Mouse (Mus musculus) urinary bladder, adult 2 months (tissue): ENCODE data around the gene Tbx4. TPM values are rescaled to one million over a fixed set of nuclear protein-coding genes. Genes with fewer than 3 reads are reported as not detected.
A peak's percentile ranks its signal among the peaks of the same experiment; 100 is the strongest.

Experiments used
- DNase-seq: peaks from one replicate; pipeline ENCODE4 v3.0.0; 2022; ENCODE audit warnings: low spot score
- polyA plus RNA-seq: library from polyadenylated mRNA; depleted of rRNA; stranded (reverse); fragments of >200 nt; gene quantifications from 2 replicates; pipeline ENCODE4 v1.2.3, GENCODE M21; 2012; rRNA removed

The Tbx4 gene
- 17.1 and 23.1 TPM in 2 replicates for polyA plus RNA-seq

DNA sequence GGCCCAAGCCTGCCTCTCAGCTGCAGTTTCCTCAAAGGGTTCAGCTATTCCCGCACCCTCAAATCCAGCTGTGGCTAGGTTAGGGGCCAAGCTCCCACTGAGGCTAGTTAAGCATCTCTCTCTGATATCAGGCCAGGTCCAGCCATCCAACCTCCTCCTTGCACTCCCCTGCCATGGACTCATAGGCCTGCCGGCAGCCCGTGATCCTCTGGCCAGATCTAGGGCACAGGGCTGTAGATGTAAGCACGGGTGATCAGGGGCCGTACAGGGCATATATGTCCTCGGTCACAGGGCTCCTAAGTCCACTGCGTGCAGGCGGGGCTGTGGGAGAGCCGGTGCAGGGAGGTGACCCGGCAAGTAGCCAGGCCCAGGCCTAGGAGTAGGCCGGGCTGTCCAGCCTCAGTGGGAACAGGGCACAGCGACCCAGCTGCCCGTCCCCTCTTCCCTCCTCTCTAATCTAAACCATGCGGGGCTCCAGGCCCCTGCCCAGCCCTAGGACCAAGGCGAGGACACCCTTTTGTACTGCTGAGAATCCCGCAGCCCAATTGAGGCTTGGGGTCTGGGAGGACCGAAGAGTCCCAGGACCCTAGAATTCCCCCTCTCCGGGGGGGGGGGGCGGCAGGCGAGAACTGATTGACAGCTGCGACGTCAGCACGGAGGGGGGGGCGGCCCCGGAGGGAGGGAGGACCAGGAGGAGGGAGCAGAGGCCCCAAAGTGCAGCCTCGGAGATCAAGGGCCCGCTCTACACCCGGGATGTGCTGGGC, at the start of gene Tbx4:
Tbx4 (plus strand) TSS at position 758 of the 764 bp plus-strand sequence.
- no peak for DNase-seq

DNA sequence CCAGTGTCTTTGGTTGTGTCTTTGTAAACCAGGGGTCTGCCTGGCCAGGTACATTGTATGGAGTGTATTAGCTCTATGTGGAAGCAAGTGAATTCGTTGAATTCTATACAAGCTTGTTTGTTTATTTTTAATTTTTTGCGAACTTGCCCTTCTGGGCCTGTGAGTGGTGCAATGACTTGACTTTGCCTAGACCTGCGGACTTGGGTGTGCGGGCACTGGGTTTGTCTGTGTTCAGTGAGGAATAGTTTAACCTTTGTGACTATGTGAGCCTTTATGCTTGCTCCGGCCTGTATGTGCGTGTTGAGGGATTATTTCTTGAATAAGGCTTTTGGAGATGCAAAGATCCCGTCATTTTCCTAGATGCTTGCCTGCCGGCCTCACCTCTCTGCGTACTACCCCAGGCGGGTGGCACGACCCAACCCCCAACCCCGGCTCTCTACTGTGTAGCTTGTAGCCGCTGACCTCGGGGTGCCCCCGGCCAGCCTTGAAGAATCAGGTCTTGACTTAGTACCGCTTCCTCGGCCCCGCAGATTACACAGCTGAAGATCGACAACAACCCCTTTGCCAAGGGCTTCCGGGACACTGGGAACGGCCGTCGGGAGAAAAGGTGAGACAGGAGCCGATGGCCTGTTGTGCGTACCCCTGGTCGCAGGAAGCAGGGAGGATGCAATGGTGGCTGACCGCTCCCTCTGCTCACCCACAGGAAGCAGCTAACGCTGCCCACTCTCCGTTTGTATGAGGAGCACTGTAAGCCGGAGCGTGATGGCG, 49.5 kb upstream of the Tbx4 start:
- peak; percentile 44 for DNase-seq

DNA sequence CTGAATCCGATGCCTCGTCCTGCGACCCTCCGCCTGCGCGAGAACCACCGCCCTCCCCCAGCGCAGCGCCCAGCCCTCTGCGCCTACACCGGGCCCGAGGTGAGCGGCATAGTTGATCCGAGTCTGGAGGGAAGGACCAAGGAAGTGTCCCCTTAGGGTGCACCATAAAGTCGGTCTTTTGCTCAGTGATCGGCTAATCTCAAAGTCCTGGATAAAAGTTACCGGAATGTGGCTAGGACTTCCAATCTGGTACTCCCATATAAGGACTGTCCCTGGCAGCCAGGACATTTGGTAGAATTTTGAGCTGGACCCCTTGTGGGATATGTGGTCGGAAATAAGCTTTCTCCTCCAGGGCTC, 49.0 kb upstream of the Tbx4 start:
- no peak for DNase-seq

DNA sequence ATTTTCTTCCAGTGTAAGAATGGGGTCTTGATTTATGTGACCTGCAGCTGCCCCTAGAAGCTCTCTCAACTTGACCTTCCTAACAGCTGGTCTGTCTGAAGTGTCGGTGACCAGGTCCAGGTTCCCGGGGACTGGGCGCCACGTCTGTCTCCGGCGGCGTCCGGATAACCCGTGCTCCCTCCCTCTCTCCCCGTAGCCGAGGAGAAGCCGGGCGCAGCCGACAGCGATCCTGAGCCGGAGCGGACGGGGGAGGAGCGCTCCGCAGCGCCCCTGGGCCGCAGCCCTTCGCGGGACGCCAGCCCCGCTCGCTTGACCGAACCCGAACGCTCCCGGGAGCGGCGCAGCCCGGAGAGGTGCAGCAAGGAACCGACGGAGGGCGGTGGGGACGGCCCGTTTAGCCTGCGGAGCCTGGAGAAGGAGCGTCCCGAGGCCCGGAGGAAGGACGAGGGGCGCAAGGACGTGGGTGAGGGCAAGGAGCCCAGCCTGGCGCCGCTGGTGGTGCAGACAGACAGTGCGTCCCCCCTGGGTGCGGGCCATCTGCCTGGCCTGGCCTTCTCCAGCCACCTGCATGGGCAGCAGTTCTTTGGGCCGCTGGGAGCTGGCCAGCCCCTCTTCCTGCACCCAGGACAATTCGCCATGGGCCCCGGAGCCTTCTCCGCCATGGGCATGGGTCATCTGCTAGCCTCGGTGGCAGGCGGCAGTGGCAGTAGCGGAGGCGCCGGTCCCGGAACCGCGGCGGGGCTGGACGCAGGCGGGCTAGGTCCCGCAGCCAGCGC, 48.4 kb upstream of the Tbx4 start:
- no peak for DNase-seq

DNA sequence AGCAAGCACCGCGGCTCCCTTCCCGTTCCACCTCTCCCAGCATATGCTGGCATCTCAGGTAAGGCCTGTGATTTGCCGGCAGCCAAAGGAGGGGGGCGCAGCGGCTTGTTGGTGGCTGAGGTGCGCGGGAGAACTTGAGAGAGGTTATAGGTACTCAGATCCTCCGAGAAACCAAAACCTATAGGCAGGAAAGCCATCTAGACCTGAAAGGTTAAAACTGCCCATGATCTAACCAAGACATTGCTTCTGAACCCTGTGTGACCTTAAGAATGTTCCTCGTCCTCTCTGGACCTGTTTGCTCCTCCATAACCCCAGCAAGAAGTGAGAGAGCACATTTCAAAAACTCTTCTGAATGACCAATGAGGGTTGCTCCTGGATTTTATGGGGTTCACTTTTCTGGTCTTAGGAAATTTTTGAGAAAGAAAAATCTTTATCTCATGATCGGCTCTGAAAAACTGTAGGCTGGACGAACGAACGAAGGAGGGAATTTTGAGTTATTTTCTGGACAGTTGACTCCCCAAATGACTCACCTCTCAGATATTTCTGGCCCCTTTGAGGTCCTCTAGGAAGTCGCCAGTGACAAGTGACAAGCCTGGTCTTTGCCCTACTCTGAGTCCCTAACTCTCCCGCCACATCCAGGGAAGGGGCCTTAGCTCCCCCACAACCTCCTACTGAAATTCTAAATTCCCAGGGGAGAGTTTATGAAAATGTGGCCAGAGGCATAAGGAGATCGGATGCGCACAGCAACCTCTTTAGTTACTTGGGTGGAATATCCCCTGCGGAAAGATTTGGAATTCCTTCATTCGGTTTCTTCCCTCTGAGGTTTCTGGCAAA, 47.6 kb upstream of the Tbx4 start:
- no peak for DNase-seq

DNA sequence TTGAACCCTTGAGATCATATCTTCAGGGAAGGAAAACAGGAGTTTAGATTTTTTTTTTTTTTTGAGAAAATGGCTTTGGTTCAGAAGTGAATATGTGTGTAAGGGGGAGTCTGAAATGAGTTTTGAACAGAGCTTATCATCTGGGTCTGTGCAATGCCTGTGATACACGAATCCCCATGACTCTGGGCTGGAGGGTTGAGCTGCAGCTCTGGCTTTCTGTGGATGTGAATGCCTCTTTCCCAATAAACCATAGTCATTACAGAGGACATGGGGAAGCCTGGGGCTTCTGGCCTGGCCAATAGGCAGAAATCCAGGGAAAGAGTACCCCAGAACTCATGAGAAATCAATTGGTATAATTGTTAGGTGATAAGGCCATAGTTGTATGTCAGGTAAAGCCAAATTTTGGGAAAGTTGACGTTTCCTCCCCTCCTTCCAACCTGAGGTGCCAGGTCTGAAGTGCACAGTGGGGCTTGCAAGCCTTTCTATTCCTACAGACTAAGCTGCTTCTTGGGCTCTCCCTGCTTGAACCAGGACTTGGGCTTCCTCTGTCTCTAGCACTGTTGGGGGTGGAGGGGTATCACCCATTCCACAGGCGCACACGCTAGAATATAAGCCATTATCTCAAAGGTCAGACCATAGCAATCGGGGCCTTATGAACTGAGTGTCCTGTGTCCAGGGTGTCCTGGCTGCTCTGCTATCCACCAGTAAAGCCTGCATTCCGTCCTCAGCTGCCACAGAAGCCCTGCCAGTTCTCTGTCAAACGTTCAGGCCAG, 46.8 kb upstream of the Tbx4 start:
- DNase-seq: no peak

DNA sequence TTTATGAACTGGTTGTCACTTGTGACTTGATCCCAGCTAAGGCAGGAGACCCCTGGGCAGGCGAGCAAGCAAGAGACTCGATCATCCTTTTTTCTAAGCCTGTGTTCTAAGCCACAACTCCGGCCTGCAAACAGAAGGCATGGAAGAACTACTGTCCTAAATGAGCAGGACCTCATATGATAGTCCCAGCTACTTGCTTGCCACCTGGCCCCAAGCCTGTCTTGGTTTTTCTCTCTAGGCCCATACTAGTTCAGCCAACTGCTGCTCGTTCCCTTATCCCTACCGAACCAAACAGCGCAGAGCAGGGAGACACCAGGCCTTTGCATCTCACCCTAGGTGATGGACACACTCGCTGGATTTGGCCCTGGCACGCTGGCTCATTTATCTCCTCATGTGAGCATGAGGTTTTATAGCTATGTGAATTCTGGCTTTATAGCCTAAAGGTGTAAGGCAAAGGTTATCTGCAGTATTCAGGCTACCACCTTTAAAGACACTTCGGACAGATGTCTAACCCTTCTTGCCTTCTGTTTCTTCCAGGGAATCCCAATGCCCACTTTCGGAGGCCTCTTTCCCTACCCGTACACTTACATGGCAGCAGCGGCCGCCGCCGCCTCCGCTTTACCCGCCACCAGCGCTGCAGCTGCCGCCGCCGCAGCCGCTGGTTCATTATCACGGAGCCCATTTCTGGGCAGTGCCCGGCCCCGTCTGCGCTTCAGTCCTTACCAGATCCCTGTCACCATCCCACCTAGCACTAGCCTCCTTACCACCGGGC, 46.0 kb upstream of the Tbx4 start:
- DNase-seq: no peak

DNA sequence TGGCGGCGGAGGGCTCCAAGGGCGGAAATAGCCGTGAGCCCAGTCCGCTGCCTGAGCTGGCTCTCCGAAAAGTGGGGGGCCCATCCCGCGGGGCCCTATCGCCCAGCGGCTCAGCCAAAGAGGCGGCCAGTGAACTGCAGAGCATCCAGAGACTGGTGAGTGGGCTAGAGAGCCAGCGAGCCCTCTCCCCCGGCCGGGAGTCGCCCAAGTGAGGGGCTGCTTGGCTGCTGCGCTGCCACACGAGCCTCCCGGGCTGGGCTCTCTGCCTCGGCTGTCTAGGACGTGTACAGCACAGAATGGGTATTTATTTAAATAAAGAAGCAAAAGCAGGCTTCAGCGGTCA, 45.4 kb upstream of the Tbx4 start:
- DNase-seq: peak; percentile 47

DNA sequence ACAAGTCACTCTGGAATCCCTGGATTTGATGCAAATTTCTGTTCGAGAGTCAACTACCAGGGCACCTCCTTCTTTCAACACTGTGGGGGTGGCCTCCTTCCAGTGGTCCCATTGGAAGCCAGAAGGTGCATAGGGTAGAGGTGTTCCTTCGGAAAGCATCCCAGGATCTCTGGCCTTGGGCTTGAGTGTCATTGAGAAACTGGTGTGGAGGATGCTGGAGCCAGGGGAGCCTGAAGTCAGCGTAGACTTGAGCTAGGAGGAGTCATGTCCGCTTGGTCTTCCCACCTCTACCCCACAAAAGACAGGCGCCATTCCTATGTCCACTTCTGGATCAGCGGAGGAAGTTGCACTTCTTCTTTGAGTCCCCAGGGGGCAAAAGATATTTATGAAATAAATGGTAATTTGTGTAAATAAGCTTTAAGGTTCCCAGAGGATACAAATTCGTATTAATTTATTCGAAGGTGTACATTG, 45.0 kb upstream of the Tbx4 start:
- DNase-seq: peak; percentile 32

DNA sequence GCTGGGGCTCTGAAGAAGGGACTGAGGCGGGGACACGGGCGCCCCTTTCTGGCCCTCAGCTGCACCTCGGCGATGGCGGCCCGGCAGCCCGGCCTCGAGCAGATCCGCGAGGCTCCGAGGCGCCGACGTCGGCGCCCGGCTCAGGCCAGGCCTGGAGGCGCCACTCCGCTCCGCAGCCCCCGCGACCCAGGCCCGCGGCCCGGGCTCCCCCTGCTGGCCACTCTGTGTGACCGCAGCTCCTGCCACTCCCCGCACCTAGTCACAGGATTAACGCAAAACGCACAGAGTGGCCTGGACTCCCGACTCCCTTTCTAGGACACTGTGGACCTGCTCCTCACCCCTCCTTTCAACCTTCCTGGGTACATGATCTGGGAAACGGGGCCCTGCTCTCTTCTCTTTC, 44.2 kb upstream of the Tbx4 start:
- DNase-seq: peak; percentile 62

DNA sequence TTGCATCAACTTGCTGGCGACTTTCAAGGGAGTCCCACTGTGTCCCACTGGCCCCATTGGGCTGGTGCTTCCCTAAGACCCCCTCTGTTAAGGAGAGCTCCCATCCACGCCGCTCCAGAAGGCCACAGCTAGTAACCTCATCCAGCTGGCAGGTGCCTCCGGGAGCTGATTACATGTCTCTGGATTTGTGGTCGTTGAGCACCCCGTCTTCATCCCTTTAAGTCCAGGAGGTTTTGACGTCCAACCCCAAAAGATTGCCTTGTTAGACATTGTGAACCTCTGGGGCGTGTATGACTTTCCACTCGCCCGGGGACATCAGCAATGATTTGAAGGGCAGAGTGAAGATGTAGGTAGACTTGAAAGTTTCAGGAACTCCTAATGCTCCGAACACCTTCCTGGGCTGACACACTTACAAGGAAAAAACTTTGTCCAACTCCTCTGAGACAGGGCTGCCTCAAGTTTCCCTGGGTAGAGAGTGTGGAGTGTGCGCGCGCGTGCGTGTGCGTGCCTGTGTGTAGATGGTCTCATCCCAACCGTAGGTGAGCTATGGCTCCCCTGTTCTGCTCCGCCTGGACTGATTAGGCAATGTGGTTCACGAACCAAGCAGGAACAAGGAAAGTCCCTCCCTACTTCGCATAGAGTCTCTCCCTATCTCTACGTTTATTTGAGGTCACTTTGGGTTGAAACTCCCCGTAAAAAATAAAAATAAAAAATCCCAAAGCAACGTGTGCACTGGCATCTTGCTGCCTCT, 43.5 kb upstream of the Tbx4 start:
- no peak for DNase-seq

DNA sequence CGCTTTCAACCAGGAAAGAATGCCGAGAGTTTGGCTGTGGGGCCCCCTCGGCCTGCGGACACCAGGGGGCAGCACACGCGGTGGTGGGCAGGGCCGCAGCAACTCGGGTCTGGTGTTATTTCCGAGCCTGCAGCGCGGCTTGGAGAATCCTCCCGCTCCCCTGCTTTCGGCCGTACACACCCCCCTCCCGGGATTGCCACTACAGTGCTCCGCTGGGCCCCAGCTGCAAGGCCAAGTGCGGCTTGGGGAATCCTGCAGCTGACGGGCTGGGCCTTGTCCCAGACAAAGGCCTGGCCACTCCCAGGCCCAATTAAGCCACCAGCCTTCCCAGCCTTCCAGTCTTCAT, 42.9 kb upstream of the Tbx4 start:
- DNase-seq: peak; percentile 77

DNA sequence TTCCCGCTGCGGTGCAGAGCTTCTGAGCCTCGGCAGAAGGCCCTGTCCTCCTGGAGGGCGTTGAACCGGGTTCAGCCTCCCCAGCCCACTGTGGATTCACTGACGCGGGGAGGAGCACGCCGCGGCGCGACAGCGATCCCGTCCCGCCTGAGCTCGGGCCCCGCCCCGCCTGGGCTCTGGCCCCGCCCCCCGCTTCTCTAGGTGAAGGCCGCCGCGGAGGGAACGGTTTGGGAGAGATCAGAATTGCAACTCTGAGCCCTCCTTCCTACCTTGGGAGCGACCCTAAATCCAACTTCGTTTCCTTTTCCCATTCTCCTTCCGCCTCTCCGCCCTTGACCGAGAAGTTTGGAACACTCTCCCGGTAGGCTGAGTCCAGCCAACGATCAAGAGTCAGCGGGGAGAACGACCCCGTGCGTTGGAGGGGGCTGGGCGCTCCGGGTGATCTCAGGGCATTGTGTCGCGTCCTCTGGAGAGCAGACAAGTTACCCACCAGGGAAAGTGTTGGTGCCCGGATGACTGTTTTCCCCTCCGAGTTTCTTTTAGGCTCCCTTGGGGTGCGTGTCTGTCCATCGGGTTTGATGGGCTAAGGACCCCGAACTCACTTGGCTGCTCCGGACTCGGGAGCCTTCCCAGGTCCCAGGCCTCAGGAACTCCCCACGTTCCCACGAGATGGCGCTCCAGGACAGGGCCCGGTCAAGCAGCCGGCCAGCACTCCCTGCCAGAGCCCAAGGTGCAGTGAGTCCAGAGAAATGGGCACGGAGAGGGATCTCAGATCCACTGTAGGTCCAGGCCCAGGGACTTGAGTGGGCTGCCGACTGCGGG, 41.9 kb upstream of the Tbx4 start:
- DNase-seq: peak; percentile 88

DNA sequence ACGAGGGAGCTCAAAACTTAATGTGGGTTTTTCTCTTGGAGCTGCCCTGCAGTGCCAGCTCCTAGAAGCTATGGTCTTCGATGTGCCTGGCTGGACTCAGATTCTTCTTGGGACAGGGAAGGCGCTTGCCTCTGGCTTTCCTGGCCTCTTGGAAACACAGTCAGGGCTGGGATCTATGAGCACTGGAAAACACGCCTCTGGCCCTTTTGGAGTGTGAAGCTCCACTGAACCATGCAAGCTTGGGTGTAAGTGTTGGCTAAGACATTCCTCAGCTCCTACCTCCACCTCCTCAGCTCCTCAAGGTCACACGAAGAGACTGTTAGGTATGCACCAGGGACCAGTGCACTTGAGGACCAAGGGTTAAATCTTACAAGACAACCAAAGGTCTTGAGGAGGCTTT, 41.3 kb upstream of the Tbx4 start:
- DNase-seq: peak; percentile 41

DNA sequence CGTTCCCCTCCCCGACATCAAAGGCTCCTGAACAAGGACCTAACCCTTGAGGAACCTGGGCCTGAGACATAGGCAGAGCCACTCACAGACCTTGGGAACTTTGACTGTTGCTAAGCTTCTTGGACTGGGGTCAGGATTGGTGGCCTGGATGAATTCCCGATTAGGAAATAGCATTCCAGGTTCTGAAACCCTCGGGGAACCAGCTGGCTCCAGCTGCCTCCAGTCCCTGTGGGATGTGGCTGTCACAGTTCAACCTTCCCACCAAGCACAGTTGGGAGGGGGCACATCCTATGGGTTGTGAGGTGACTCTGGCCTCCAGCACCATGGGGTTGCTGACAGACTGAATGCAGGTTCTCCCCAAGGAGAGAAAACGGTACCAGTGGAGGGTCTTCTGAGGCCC, 40.3 kb upstream of the Tbx4 start:
- DNase-seq: no peak

DNA sequence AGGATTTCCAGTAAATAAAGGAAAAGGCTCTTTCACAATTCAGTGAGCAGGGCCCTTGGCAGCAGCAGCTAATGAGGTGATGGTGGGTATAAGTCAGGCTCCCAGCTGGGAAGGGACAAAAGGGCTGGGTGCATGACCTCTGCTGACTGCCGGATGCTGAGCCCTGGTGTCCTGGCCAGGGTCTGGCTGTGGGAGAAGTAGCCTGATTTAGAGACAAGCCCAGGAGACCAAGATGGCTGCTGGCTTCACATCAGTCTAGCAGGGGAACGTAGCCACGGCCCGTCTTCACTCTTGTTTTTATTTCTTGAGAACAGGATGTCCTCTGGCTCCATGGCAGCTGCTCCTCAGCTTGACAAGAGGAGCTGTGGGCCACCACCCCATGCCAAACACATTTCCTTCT, 39.7 kb upstream of the Tbx4 start:
- no peak for DNase-seq

DNA sequence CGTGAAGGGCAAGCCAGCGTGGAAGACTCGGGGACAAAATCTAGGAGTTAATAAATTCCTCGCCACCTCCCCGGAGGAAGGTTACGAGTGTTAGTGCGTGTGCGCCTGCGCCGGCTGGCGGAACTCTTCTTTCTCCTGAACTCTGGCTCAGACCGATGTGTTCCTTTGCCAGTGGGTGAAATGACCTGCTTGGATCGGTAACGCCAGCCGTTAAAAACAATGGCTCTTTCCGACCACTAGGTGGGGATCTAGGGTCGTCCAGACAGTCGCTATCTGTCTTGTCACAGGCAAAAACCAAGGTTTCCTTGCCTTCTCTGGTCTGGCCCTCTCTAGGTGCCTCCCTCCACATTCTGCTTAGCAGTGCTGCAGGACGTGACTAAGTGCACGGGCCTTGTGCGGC, 37.2 kb upstream of the Tbx4 start:
- DNase-seq: no peak

DNA sequence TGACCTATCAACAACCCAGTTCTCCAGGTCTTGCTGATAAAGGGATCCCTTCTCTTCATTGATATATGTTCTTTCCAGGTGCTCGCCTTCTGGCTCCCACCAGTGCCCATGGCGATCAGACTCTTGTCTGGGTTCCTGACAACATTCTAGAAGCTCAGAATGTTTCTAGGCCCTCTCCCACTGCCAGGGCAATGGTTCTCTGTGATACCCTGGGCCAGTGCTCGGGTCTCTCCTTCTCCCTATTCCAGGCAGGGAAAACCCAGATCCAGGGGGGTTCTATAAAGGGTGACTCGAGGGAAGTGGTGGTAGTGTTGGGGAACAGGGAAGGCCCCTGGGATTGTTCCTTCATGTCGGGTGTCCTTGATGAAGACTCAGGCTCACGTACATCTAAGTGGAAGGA, 36.0 kb upstream of the Tbx4 start, which contains the start of gene Gm11444:
Gm11444 (minus strand) TSS at position 101 of the 400 bp plus-strand sequence.
- no peak for DNase-seq

DNA sequence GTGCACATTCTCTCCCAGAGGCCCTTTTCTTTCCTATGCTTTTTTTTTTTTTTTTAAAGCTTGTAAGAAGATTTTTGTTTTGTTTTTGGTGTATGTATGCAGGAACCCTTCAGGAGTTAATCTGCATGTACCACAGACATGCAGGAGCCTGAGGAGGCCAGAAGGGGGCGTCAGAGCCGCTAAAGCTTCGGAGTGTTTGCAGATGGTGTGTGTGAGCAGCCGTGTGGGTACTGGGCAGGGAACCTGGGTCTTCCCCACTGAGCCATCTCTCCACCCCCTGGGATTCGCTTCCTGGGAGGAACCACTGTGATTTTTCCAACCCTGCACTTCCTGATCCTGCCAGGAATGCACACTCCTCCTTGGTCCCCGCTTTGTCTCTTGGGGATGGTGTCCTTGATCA, 35.5 kb upstream of the Tbx4 start:
- no peak for DNase-seq
